Mouse (Mus musculus) olfactory bulb, adult 2 months (tissue): ENCODE results near the gene Itgb5. TPM values are rescaled to one million over a fixed set of nuclear protein-coding genes. Genes with fewer than 3 reads are reported as not detected.

Experiments
- H3K27ac ChIP-seq: fragments of 200-500 bp; 2 replicates; pipeline ENCODE4 v1.5.1; 2012; ENCODE audit warnings: low read depth, low read length; ENCODE audit not compliant: insufficient read depth
- H3K4me1 ChIP-seq: fragments of 200-500 bp; 2 replicates; pipeline ENCODE4 v1.6.1; 2012; ENCODE audit warnings: low read length; ENCODE audit not compliant: control insufficient read depth, insufficient read depth
- H3K4me3 ChIP-seq: fragments of 200-500 bp; 2 replicates; pipeline ENCODE4 v1.5.1; 2012; ENCODE audit warnings: mild to moderate bottlenecking, low read depth, low read length, moderate library complexity; ENCODE audit not compliant: insufficient read depth
- CTCF ChIP-seq: fragments of 200-500 bp; IDR thresholded peaks from 2 replicates; pipeline ENCODE4 v1.5.1; 2012; ENCODE audit warnings: low read depth, mild to moderate bottlenecking, low read length, moderate library complexity; ENCODE audit not compliant: insufficient read depth
- POLR2A ChIP-seq: fragments of 200-500 bp; IDR thresholded peaks from 2 replicates; pipeline ENCODE4 v1.6.1; 2012; ENCODE audit warnings: mild to moderate bottlenecking, low read depth, low read length, moderate library complexity; ENCODE audit not compliant: insufficient read depth
- WGBS: fragments of 180-500 bp; shearing (Covaris S2); methylation state at CpG from one replicate; pipeline ENCODE4 v1.1.7; 2018; 5-methylcytosine and 5-hydroxymethylcytosine counted together
- polyA plus RNA-seq: library from polyadenylated mRNA; stranded (reverse); fragments of >200 nt; gene quantifications from 2 replicates; pipeline ENCODE4 v1.2.4, GENCODE M21; 2012; ENCODE audit warnings: low replicate concordance; ENCODE audit not compliant: missing spikeins, insufficient read depth, insufficient read length

The Itgb5 gene
- polyA plus RNA-seq, 1 experiment, result not detected

DNA sequence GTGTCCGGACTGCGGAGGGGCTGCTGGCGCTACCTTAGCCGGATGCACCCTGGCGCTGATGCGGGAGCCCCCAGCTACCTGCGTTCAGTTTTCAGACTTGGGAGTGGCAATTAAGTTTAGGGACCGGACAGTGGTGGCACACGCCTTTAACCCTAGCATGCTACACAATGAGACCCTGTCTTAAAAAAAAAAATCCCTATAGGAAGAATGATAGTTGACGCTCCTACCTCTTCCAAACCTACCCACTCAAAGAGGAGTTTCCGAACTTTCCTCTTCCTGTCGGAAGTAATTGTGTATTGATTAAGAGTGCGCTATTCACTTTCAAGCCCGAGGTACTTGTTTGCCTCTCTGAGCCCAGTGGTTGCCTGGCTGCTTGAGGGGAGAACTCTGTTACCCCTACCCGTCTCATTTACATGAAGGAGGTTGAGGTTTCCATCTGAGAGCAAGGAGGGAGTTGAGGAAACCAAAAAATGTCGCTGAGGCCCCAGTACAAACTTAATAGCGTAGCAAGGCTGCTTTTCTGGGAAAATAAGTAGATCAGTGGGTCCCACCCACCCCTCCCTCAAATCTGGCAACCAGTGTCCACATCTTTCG lies 1.1 kb downstream of the Itgb5 start:
- TF ChIP-seq POLR2A, result no peak
- TF ChIP-seq CTCF, result no peak
- peak overlapping the region; percentile 53 for H3K4me3 ChIP-seq
- no peak overlapping the region for H3K27ac ChIP-seq
- peaks cover 16% of the 10 kb centered on the region for H3K4me1 ChIP-seq
- 13% methylated on average over 18 of the region's 18 CpGs for WGBS

DNA sequence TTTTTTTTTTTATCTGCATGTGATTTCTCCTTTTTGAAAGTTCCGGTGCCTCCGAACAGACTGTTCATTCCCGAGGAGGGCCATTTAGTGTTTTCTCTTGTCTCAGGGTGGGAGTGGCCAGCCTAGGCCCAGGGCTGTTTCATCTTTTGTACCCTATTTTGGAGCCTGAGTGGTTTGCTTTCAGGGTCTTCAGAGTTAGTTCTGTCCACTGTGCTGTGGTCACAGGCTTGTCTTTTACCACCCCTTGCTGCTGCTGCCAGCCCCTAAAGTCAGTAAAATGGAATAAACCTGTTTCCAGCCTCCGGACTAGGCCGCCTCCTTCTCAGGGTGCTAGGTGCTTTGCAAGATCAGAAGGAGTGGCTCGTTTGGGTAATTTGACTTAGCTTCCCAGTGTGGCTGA lies 2.6 kb downstream of the Itgb5 start:
- Histone ChIP-seq H3K27ac (peak overlapping the region; percentile 39; the same call in 1 of the 2 replicates), H3K4me3 (no peak overlapping the region), H3K4me1 (peaks cover 16% of the 10 kb centered on the region)
- TF ChIP-seq POLR2A (no peak), CTCF (no peak)
- 81% methylated on average over 6 of the region's 6 CpGs for WGBS

DNA sequence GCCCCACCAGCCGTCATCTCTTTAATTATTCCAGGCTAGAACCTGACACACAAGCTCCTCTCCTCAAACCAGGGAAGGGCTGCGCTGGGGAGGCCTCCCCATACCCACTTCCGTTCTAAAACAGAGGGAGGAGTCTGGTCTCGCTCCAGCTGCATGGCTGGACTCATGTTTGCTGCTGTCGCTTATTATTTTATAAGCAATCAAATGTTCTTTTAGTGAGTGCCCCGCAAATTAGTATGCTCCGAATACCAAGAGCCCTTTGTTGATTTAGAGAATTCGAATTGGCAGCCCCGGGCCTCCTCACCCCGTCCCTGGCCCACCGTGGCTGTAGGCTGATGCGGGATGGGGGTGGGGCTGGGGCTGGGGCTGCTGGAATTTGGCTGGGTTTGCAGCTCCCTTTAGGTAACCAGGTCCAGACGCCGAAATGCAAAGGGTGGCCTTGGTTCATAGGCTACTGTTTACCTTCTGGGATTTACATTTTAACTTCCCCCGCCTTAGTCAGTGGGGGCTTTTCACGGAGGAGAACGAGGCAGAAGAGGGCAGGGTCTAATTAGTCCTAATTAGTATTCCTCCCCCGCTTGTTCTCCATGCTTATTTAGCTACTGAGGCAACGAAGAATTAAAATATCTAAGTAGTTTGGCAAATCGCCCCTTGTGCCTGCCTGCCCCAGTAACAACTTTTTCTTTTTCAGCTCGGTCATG lies 3.4 kb downstream of the Itgb5 start:
- Histone ChIP-seq H3K4me1 (peaks cover 16% of the 10 kb centered on the region), H3K27ac (no peak overlapping the region), H3K4me3 (no peak overlapping the region)
- TF ChIP-seq CTCF (no peak), POLR2A (no peak)
- 17% methylated on average over 21 of the region's 21 CpGs for WGBS

DNA sequence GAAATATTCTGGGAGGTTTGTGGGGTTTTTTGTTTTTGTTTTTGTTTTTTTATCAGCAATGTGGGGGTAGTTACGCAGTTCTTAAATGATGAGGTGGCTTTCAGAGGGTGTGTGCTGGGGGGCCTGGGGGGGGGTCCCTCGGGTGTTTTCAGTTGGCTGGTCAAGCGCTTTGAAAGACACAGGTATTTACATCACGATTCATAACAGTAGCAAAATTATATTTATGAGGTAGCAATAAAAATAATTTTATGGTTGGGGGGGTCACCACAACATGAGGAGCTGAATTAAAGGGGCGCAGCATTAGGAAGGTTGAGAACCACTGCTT lies 3.9 kb downstream of the Itgb5 start:
- peaks cover 16% of the 10 kb centered on the region for H3K4me1 ChIP-seq
- 8% methylated on average over 5 of the region's 5 CpGs for WGBS
- no peak overlapping the region for H3K4me3 ChIP-seq
- no peak overlapping the region for H3K27ac ChIP-seq
- TF ChIP-seq POLR2A (no peak), CTCF (no peak)

DNA sequence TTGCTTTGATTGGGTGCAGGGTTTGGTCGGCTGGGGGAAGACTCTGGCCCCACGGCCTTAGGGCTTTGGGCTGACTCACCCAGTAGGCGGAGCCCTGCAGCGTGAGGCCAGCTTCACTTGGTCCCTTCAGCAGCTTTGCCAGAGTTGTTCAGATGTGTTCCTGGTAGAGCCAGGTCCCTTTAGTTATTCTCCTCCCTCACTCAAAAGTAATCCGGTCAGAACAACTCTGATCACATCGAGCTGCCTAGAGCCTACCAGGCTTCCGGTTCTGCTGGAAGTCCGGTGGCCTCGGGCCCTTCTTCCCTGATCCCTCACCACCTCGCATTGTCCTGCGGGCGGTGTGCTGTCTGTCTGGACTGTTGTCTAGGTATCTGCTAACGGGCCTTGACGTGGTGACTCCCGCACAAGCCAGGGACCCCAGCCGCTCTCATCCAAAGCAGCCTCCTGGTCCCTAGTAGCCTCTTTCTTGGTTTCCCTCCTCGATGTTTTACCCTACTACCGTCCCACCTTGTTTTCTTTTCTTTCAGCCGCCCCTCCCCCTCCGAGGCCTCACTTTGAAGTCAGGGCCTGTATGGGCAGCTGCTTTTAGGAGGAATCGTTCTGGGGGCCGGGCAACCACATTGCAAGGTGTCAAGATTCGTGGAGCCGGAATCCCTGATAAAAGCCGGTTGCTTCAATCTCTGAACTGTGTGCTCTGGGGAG lies 4.5 kb downstream of the Itgb5 start:
- 11% methylated on average over 25 of the region's 25 CpGs for WGBS
- Histone ChIP-seq H3K27ac (no peak overlapping the region; the same call in 1 of the 2 replicates), H3K4me3 (0 out of 2 replicates have a peak overlapping the region, but pooled peaks have one; percentile 3), H3K4me1 (peaks cover 16% of the 10 kb centered on the region)
- TF ChIP-seq CTCF (no peak), POLR2A (no peak)

DNA sequence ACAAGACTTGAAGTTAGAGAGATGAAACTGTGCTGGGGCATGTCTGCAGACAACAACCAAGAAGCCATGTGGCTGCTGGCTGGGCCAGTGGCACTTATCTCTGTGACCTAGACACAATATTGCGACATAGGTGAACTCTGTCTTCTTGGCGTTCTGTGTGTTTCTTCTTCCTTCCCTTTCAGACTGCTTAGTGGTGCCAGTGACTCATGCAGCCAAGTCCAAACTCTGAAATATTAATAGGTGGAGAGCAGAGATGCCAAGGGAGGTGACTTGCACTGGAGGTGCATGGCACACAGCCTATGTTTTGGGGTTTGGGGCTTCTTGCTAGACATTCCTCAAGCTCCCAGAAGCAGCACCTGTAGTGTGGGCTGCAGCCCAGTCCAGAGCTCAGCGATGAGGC lies 7.2 kb downstream of the Itgb5 start:
- Histone ChIP-seq H3K4me1 (peaks cover 15% of the 10 kb centered on the region), H3K4me3 (no peak overlapping the region), H3K27ac (no peak overlapping the region)
- TF ChIP-seq CTCF (no peak), POLR2A (no peak)
- WGBS, result 79% methylated on average over 3 of the region's 3 CpGs

DNA sequence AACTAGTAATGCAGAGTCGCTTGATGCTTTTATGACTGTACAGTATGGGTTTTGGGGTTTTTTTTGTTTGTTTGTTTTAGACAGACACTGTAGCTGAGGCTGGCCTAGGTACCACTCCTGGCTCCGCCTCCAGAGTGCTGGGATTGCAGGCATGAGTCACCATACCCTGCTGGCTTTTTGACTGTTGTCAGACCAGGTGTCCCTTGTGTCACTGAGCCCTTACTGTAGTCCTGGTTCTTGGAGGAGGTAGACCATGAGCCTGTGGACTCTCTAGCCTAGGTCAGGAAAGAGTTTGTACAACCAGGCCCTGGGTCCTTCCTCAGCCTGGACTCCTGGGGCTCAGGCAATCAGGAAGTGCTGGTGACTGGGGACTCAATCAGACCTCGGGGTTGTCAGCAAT lies 7.7 kb downstream of the Itgb5 start:
- H3K4me1 ChIP-seq, result peaks cover 15% of the 10 kb centered on the region
- no peak overlapping the region for H3K4me3 ChIP-seq
- WGBS, result 84% methylated on average over 3 of the region's 3 CpGs
- TF ChIP-seq POLR2A (no peak), CTCF (no peak)
- H3K27ac ChIP-seq, result no peak overlapping the region

DNA sequence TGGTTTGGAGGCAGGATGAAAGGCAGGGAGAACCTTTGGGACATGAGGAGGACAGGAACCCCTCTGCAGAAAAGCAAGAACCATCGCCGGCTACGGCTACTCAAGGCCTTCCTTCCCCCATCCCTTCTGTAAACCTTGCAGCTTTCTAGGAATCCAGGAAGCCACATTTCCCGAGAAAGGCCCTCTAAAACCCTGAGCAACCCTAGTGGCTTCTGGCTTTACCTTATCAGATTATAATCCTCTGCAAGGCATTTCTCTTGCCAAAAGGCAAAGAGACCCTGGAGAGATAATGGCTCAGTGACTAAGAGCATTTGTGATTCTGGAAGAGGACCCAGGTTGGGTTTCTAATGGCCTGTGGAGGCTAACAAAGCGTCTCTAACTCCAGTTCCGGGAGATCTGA lies 11.2 kb downstream of the Itgb5 start:
- 87% methylated on average over 6 of the region's 6 CpGs for WGBS
- H3K4me1 ChIP-seq, result 0 out of 2 replicates have a peak, but pooled peaks cover 2% of the 10 kb centered on the region
- TF ChIP-seq POLR2A (no peak), CTCF (no peak)

More for the DNA sequence above, 11.2 kb downstream of the Itgb5 start:
- Histone ChIP-seq H3K4me3 (no peak overlapping the region), H3K27ac (no peak overlapping the region)
